Mouse (Mus musculus): ENCODE measurements around the gene Adgrd1. TPM values are rescaled to one million over a fixed set of nuclear protein-coding genes. Genes with fewer than 3 reads are reported as not detected.

The Adgrd1 gene
- polyA plus RNA-seq, 1 experiment from 2014 or later, result 2.4 TPM

DNA sequence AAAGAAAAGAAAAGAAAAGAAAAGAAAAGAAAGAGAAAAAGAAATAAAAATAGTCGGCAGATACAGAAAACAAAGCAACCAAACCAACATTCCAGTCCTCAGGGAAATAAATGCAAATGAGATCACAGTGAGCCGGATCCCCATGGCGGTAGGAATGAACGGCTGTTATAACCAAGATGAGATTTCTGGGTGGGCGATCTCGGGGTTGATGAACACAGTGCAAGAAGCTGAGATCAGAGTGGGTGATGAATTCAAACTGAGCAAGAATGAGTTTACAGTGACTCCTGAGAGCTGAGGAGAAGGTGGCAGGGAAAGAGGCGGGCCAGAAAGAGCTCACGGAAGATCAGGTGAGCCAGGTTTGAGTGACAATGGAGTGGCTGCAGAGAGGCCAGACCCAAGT lies 66.9 kb downstream of the Adgrd1 start:
- 81% methylated on average over 8 of the region's 8 CpGs for WGBS
- Histone ChIP-seq H3K27me3 (no peaks in the 10 kb centered on the region), H3K4me1 (replicated peaks) (peaks cover 7% of the 10 kb centered on the region), H3K4me3 (no peak overlapping the region), H3K4me2 (no peak overlapping the region), H3K36me3 (no peaks in the 10 kb centered on the region), H3K9ac (no peak overlapping the region), H3K9me3 (replicated peaks) (no peaks in the 10 kb centered on the region), H3K27ac (no peak overlapping the region)
- no peak for ATAC-seq (replicated peaks; ENCODE audit: insufficient number of reproducible peaks, insufficient read depth, low FRiP score, low read depth)

DNA sequence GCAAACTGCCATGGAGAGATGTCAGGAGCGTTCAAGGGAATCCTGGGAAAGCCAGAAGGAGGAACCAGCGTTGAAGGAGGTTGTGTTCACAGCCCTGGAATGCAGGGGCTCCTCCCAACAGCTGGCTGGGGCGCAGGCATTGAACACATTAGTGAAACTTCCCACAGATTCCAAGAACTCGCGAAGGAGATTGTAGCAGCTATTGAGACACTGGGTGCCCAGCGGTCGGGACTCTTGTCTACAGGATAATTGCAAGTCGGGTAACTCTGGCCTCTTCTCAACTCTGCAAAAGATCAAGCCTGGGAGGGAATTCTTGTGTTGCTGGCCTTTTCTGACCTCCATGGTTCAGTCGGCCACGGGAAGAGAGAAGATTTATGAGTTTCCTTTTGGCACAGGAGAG lies 67.5 kb downstream of the Adgrd1 start:
- Histone ChIP-seq H3K27me3 (no peaks in the 10 kb centered on the region), H3K36me3 (no peaks in the 10 kb centered on the region), H3K4me2 (no peak overlapping the region), H3K4me1 (replicated peaks) (peaks cover 7% of the 10 kb centered on the region), H3K9me3 (replicated peaks) (no peaks in the 10 kb centered on the region), H3K27ac (peak overlapping the region; percentile 69), H3K9ac (no peak overlapping the region), H3K4me3 (no peak overlapping the region)
- WGBS, result 51% methylated on average over 10 of the region's 10 CpGs
- no peak for ATAC-seq (replicated peaks; ENCODE audit: insufficient number of reproducible peaks, insufficient read depth, low FRiP score, low read depth)

DNA sequence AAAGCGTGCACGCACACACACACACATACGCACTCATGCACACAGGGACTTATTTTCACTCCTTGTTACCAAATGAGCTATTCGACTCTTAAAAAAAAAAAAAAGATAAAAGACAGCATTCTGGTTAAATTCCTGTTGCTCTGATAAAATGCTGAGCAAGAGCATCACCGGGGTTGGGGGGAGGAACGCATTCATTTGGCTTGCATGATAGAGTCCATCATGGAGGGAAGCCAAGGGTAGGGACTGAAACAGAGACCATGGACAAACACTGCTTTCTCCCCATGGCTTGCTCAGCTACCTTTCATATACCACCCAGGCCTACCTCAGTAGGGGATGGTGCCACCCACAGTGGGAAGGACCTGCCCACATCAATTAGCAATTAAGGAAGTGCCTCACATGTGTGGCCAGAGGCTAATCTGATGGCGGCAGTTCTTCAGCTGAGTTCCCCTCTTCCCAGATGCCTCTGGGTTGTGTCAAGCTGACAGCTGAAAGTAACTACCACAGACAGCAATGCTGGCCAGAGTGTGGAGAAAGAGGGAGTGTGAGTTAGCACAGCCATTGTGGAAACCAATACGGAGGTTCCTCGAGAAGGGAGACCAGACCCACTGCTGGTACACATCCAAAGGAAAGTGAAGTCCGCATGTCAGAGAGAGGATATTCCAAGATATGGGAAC lies 68.5 kb downstream of the Adgrd1 start:
- Histone ChIP-seq H3K9ac (no peak overlapping the region), H3K4me3 (no peak overlapping the region), H3K27ac (peak overlapping the region; percentile 69), H3K4me2 (no peak overlapping the region), H3K4me1 (replicated peaks) (peaks cover 7% of the 10 kb centered on the region), H3K9me3 (replicated peaks) (no peaks in the 10 kb centered on the region), H3K27me3 (no peaks in the 10 kb centered on the region), H3K36me3 (no peaks in the 10 kb centered on the region)
- peak; percentile 58; the same call in 1 of the 2 replicates for ATAC-seq (replicated peaks; ENCODE audit: insufficient number of reproducible peaks, insufficient read depth, low FRiP score, low read depth)
- WGBS, result 57% methylated on average over 10 of the region's 10 CpGs

DNA sequence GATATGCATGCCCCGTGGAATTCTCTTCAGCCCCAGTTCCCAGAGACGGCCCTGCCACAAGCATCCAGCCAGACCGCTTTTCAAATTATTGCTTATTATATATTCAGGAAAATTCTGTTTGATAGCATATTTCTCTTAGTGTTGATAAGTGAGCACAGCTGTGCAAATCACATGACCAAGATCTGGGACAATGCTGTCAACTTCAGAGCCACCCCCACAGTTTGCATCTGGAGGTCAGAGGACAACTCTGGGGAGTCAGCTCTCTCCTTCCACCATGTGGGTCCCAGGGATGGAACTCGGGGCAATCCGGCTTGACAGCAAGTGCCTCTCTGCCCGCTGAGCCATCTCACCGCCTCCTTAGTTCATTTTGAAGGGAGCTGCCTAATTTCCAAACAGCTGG lies 69.0 kb downstream of the Adgrd1 start:
- no peaks in the 10 kb centered on the region for H3K27me3 ChIP-seq
- no peak overlapping the region for H3K4me2 ChIP-seq
- peaks cover 7% of the 10 kb centered on the region for H3K4me1 ChIP-seq (replicated peaks)
- H3K9me3 ChIP-seq (replicated peaks), result no peaks in the 10 kb centered on the region
- no peak overlapping the region for H3K4me3 ChIP-seq
- no peaks in the 10 kb centered on the region for H3K36me3 ChIP-seq
- ATAC-seq (replicated peaks; ENCODE audit: insufficient number of reproducible peaks, insufficient read depth, low FRiP score, low read depth), result 0 out of 2 replicates have a peak, but pooled peaks have one; percentile 10
- 42% methylated on average over 7 of the region's 7 CpGs for WGBS
- H3K27ac ChIP-seq, result peak overlapping the region; percentile 69
- H3K9ac ChIP-seq, result no peak overlapping the region

DNA sequence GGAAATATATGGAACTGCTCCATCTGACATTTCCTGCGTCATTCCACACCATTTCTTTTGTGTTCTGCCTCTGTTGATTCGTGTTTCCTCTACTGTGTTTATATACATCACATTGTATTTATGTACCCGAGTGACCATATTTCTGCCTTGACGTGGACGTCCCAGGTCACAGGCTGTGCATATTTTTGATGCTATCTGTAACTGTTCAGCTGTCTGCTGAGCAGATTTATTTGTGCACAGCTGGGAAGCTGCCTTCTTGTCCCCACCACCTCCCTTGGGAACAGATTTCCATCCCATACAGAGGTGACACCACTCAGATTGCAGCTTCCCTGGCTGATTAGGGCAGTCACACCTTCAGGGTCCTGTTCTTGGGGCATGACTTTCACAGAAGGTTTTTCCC lies 72.5 kb downstream of the Adgrd1 start:
- no peak for ATAC-seq (replicated peaks; ENCODE audit: insufficient number of reproducible peaks, insufficient read depth, low FRiP score, low read depth)

DNA sequence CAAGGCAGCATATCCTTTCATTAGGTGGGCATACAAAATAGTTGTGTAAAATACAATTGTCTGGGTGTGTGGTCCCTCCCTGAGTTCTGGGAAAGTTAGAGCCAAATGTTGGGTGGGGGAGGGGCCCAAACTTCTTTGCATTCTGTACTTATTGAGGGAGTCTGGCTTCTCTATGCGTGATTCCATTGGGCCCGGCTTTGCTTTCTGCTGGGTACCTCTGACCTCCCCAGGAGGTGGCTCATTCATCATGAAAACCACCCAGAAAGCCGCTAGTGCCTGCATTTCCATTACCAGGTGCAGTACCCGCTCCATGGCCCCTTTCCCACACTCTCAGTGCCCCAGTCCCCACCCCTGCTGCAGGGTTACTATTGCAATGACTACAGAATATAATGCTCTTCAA lies 73.0 kb downstream of the Adgrd1 start:
- Histone ChIP-seq H3K4me1 (replicated peaks) (peaks cover 7% of the 10 kb centered on the region), H3K27me3 (no peaks in the 10 kb centered on the region), H3K4me2 (no peak overlapping the region), H3K36me3 (no peaks in the 10 kb centered on the region), H3K4me3 (no peak overlapping the region), H3K9me3 (replicated peaks) (no peaks in the 10 kb centered on the region), H3K27ac (0 out of 2 replicates have a peak overlapping the region, but pooled peaks have one; percentile 18), H3K9ac (no peak overlapping the region)
- 35% methylated on average over 4 of the region's 4 CpGs for WGBS
- no peak for ATAC-seq (replicated peaks; ENCODE audit: insufficient number of reproducible peaks, insufficient read depth, low FRiP score, low read depth)

More for the DNA sequence above, 72.5 kb downstream of the Adgrd1 start:
- no peaks in the 10 kb centered on the region for H3K27me3 ChIP-seq
- no peak overlapping the region for H3K9ac ChIP-seq
- peaks cover 7% of the 10 kb centered on the region for H3K4me1 ChIP-seq (replicated peaks)
- 45% methylated on average over 5 of the region's 5 CpGs for WGBS
- no peak overlapping the region for H3K27ac ChIP-seq
- H3K4me2 ChIP-seq, result no peak overlapping the region
- no peaks in the 10 kb centered on the region for H3K36me3 ChIP-seq
- no peak overlapping the region for H3K4me3 ChIP-seq
- H3K9me3 ChIP-seq (replicated peaks), result no peaks in the 10 kb centered on the region

DNA sequence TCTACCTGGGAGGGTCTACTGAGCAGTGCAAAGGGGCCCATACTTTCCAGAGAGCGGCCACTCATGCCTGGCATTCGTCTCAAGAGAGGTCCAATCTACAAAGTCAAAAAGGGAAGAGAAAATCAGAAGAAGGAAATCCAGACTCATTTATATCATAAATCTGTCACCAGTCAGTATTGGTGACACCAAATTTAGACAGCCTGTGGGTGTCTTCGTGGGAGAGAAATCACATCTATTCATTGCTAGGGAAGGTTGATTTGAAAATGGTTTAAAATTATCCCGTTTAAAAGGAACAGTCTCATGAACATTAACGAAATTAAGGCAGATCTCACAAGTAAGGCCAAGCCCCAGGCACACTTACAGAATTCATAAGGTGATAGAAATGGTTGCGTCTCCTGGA lies 76.0 kb downstream of the Adgrd1 start:
- H3K36me3 ChIP-seq, result no peaks in the 10 kb centered on the region
- WGBS, result 75% methylated on average over 6 of the region's 6 CpGs
- H3K9ac ChIP-seq, result no peak overlapping the region
- no peak overlapping the region for H3K27ac ChIP-seq
- no peaks in the 10 kb centered on the region for H3K4me1 ChIP-seq (replicated peaks)
- peaks cover 4% of the 10 kb centered on the region; the same call in 1 of the 2 replicates for H3K27me3 ChIP-seq
- ATAC-seq (replicated peaks; ENCODE audit: insufficient number of reproducible peaks, insufficient read depth, low FRiP score, low read depth), result no peak
- no peaks in the 10 kb centered on the region for H3K9me3 ChIP-seq (replicated peaks)
- no peak overlapping the region for H3K4me2 ChIP-seq
- H3K4me3 ChIP-seq, result no peak overlapping the region

DNA sequence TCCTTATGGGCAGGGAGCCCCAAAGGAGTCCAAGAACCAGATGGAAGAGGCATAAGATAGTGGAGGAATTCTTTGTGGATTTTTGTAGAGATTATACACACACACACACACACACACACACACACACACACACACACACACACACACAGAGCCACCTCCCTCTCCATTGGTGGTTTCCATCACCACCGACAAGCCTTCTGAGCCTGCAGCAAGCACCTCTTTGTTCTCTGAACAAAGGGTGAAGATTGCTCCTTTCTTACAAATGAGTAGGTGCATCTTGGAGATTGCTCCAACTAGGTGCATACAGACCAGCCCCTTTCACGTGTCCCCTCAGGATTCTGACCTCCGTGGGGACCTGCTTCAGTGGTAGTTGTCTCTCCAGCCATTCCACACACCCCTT lies 79.4 kb downstream of the Adgrd1 start:
- H3K27ac ChIP-seq, result no peak overlapping the region
- H3K4me2 ChIP-seq, result no peak overlapping the region
- ATAC-seq (replicated peaks; ENCODE audit: insufficient number of reproducible peaks, insufficient read depth, low FRiP score, low read depth), result no peak
- no peaks in the 10 kb centered on the region for H3K9me3 ChIP-seq (replicated peaks)
- H3K4me3 ChIP-seq, result no peak overlapping the region
- 56% methylated on average over 3 of the region's 3 CpGs for WGBS
- no peak overlapping the region for H3K9ac ChIP-seq
- H3K4me1 ChIP-seq (replicated peaks), result 0 out of 2 replicates have a peak, but pooled peaks cover 3% of the 10 kb centered on the region
- H3K36me3 ChIP-seq, result no peaks in the 10 kb centered on the region
- H3K27me3 ChIP-seq, result peaks cover 10% of the 10 kb centered on the region; the same call in 1 of the 2 replicates

DNA sequence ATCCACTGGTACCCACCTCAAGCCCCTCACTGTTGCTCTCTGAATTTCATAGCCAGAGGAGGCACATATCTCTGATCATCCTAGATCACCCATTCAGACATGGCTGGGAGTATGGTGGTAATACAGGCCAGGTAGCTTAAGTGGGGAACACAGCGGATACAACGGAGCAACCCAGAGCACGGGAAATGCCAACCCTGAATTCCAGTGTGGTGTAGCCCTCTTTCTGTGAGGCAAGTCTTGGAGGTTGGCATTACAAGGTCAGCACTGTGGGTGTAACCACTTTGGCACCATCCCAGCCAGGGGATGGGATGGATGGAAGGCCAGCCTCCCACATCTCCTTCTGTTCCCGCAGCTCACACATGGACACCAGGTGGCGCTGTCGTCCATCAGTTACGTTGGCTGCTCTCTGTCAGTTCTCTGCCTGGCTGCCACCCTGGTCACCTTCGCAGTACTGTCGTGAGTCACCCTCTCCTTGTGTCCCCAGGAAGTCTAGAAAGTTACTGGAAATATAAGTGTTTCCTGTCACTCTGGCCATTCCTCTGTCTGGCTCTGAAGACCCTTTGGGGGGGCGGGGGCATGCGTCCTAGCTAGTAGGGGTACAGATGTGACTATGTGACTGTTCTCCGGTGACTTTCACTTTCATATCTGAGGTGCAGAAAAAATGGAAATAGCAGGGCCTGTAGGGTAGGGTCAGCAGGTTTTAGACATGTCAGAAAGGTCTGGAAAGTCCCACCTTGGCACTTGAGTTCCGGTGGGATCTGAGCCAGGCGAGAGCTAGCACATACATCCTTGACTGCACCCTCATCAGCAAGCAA lies 81.4 kb downstream of the Adgrd1 start:
- Histone ChIP-seq H3K27me3 (peaks cover 12% of the 10 kb centered on the region; the same call in 1 of the 2 replicates), H3K36me3 (no peaks in the 10 kb centered on the region), H3K4me1 (replicated peaks) (0 out of 2 replicates have a peak, but pooled peaks cover 3% of the 10 kb centered on the region), H3K4me2 (peak overlapping the region; percentile 45; the same call in 1 of the 2 replicates), H3K9ac (no peak overlapping the region), H3K27ac (no peak overlapping the region), H3K9me3 (replicated peaks) (no peaks in the 10 kb centered on the region), H3K4me3 (peak overlapping the region; percentile 25; the same call in 1 of the 2 replicates)
- 47% methylated on average over 14 of the region's 14 CpGs for WGBS
- ATAC-seq (replicated peaks; ENCODE audit: insufficient number of reproducible peaks, insufficient read depth, low FRiP score, low read depth), result peak; percentile 48; the same call in 1 of the 2 replicates

DNA sequence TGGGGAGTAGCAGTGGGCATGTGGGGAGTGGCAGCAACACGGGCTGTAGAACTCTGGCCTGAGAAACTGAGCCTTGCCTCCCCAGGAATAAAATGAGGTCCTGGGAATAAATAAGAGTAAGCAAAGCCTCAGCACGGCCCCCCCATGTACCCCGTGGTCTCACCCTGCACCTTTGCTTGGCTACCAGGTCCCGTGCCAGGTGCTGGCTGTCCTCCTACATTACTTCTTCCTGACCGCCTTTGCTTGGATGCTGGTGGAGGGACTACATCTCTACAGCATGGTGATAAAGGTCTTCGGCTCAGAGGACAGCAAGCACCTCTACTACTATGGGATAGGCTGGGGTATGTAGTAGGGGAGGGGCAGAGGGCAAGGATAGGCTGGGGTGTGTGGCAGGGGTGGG lies 82.8 kb downstream of the Adgrd1 start:
- Histone ChIP-seq H3K27ac (no peak overlapping the region), H3K4me3 (no peak overlapping the region), H3K36me3 (no peaks in the 10 kb centered on the region), H3K9ac (no peak overlapping the region), H3K9me3 (replicated peaks) (no peaks in the 10 kb centered on the region), H3K27me3 (peaks cover 12% of the 10 kb centered on the region; the same call in 1 of the 2 replicates), H3K4me1 (replicated peaks) (0 out of 2 replicates have a peak, but pooled peaks cover 3% of the 10 kb centered on the region), H3K4me2 (no peak overlapping the region)
- WGBS, result 85% methylated on average over 6 of the region's 6 CpGs
- no peak for ATAC-seq (replicated peaks; ENCODE audit: insufficient number of reproducible peaks, insufficient read depth, low FRiP score, low read depth)

DNA sequence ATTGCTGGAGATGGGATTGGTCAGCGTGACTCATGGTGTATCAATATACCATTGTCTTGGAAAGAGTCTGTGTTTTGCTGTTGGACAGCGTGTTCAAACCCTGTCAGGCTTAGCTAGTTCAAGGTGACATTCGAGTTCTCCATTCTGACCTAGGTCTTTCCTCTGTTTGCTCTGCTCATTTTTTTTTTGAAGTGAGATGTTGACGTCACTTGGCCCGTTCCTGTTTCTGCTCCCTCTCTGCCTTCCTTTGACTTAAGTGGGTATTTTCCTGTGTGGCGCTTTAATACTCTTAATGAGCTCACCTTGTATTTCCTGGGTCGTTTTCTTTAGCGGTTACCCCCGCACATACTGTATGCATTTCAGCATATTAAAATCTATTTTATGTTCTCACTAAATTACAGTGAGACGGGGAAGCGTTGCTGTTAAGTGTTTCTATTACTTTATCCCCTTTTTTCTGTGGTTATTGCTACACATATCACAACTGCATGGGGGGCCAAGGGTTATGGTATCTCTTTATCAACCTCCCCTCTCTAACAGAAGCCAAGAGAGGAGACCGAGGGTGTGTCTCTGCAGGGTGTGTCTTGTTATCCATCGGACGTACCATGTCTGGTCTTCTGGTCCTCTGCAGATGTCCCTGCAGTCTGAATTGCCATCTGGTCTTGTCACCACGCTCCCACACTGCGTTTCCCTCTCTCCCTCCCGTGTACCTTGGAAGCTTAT lies 83.6 kb downstream of the Adgrd1 start:
- Histone ChIP-seq H3K4me1 (replicated peaks) (0 out of 2 replicates have a peak, but pooled peaks cover 3% of the 10 kb centered on the region), H3K4me3 (no peak overlapping the region), H3K9ac (no peak overlapping the region), H3K4me2 (no peak overlapping the region), H3K27me3 (peaks cover 12% of the 10 kb centered on the region; the same call in 1 of the 2 replicates), H3K27ac (no peak overlapping the region), H3K36me3 (no peaks in the 10 kb centered on the region), H3K9me3 (replicated peaks) (no peaks in the 10 kb centered on the region)
- 76% methylated on average over 17 of the region's 17 CpGs for WGBS
- no peak for ATAC-seq (replicated peaks; ENCODE audit: insufficient number of reproducible peaks, insufficient read depth, low FRiP score, low read depth)

Data from heart, embryonic 15.5 days (tissue).